Mouse (Mus musculus) bone marrow, adult 2 months (tissue): ENCODE measurements around the gene H2afy2.

Experiments used
- CTCF ChIP-seq: fragments of 200-500 bp; IDR thresholded peaks from 2 replicates; pipeline ENCODE4 v1.5.1; 2011; ENCODE audit warnings: low read length, control low read depth; ENCODE audit not compliant: control insufficient read depth, insufficient read depth
- POLR2A ChIP-seq: fragments of 200-500 bp; IDR thresholded peaks from 2 replicates; pipeline ENCODE4 v1.6.1; 2011; ENCODE audit warnings: low read depth, mild to moderate bottlenecking, control low read depth, low read length, borderline replicate concordance; ENCODE audit not compliant: control insufficient read depth

- TF ChIP-seq CTCF (no peak), POLR2A (no peak)
Observed at GRCm38 (mm10) chr10:61751534-61752219, 32.3 kb downstream of the H2afy2 start.
